Mouse (Mus musculus): ENCODE results near the gene Fcgr1. TPM values are rescaled to one million over a fixed set of nuclear protein-coding genes. Genes with fewer than 3 reads are reported as not detected.

Gene Fcgr1
- total RNA-seq, 2 experiments from 2014 or later = 0.20 TPM; not detected in 1

- intact Hi-C loops (cut with DNase I) = loop anchor here (2.0 to 10.0 kb wide), 2 partner anchors 43 to 241 kb away; partner anchors contain the start of genes Hist2h2ac and Hist2h2be
- Histone ChIP-seq H3K27ac (peak overlapping the region; percentile 97), H3K4me3 (peak overlapping the region; percentile 97)
- TF ChIP-seq CTCF (IDR thresholded peaks at IDR 0.05) = no peak
- DNase-seq = peak; percentile 52
These were observed 30.0 kb downstream of the Fcgr1 start for GRCm38 (mm10) chr3:96263558-96264403.

DNA sequence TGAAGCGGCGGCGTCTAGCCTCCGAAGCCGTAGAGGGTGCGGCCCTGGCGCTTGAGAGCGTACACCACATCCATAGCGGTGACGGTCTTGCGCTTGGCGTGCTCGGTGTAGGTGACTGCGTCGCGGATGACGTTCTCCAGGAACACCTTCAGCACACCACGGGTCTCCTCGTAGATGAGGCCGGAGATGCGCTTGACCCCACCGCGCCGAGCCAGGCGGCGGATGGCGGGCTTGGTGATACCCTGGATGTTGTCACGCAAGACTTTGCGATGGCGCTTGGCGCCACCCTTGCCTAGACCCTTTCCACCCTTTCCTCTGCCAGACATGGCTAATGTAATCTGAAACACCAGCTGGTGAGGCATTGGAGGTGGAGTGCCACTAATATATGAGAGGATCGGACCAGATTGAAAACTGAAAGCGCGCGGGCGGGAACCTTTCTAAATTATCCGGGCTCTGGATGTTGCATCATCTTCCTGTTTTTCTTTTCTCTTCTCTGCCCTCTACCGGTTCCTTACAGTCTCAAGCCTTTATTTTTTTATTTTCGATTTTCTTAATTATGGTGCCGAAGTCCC, 30.7 kb downstream of the Fcgr1 start, which contains the start of gene Hist2h4:
Gene Hist2h4 (minus strand): TSS at position 333 of the 572 bp plus-strand sequence.
- DNase-seq = peak; percentile 93
- peak within 1 kb of the TSS; percentile 97 for H3K4me3 ChIP-seq
- intact Hi-C loops (cut with DNase I) = loop anchor here (2.0 to 10.0 kb wide), 2 partner anchors 42 to 242 kb away; partner anchors contain the start of genes Hist2h2ac and Hist2h2be
- peak within 1 kb of the TSS; percentile 97 for H3K27ac ChIP-seq
- TF ChIP-seq CTCF (IDR thresholded peaks at IDR 0.05) = peak; percentile 76

DNA sequence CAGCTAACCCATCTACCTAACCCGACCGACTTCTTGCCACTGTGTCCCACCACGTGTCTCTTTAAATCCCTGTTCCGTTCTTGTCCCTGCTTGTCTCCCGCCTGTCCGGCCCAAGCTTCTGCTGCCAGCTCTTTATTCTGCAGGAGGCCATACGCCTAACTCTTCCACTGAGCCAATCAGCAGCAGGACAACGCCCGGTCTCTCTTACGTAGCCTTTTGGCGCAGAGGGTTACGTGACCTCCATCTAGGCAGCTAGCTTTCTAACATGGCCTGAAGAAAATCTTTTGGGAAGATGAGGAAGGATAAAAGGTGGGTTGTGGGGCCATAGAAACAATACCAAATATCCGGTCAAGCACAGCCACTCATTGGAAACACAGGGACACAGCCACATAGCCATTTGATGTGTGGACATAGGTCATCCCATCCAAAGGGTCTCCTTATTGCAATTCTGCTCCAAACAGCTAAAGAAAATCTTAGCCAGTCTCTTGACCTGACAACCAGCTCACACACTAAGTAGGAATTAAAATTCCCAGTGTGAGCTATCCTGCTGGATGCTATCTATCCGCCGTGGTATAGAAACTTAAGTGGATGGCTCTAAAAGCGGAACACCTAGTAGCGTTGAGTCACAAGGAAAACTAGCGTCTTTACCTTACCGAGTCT, 31.4 kb downstream of the Fcgr1 start:
- H3K4me3 ChIP-seq = peak overlapping the region; percentile 97
- no peak for TF ChIP-seq CTCF (IDR thresholded peaks at IDR 0.05)
- intact Hi-C loops (cut with DNase I) = loop anchor here (2.0 to 10.0 kb wide), 2 partner anchors 42 to 242 kb away; partner anchors contain the start of genes Hist2h2ac and Hist2h2be

GRCm38 (mm10) chr3:96261623-96262022, 32.1 kb downstream of the Fcgr1 start:
- intact Hi-C loops (cut with DNase I) = loop anchor here (2.0 to 10.0 kb wide), 2 partner anchors 41 to 243 kb away; partner anchors contain the start of genes Hist2h2ac and Hist2h2be
- H3K4me3 ChIP-seq = peak overlapping the region; percentile 97

More for the DNA sequence above, 31.4 kb downstream of the Fcgr1 start:
- H3K27ac ChIP-seq = peak overlapping the region; percentile 97
- DNase-seq = peak; percentile 90

DNA sequence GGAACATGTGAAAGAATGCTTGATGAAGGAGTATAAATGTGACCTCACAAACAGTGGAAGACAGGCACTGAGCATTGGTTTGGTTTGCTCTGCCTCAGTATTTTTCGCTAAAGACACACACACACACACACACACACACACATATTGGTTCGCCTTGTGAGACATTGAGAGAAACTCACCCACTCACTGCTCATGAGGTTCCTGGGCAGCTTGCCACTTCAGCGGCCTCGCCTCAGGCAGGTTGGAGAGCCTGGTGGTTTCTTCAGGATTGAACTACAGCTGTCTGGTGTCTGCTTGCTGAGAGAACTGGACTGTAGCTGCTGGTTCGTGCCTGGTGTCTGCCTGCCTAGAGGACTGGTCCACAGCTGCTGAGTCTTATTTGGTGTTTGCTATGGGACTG, 33.5 kb downstream of the Fcgr1 start:
- Histone ChIP-seq H3K27ac (no peak overlapping the region), H3K4me3 (no peak overlapping the region)
- intact Hi-C loops (cut with DNase I) = loop anchor here (10.0 kb wide), 1 partner anchor 245 kb away; no protein-coding TSS in a partner anchor
- no peak for DNase-seq
- TF ChIP-seq CTCF (IDR thresholded peaks at IDR 0.05) = no peak

More at GRCm38 (mm10) chr3:96261623-96262022, 32.1 kb downstream of the Fcgr1 start:
- H3K27ac ChIP-seq = peak overlapping the region; percentile 97
- no peak for TF ChIP-seq CTCF (IDR thresholded peaks at IDR 0.05)
- no peak for DNase-seq

- intact Hi-C loops (cut with DNase I) = no loop called here
- Histone ChIP-seq H3K27ac (no peak overlapping the region), H3K4me3 (no peak overlapping the region)
- no peak for TF ChIP-seq CTCF (IDR thresholded peaks at IDR 0.05)
- DNase-seq = no peak
These were observed 36.6 kb downstream of the Fcgr1 start for GRCm38 (mm10) chr3:96257190-96257589.

DNA sequence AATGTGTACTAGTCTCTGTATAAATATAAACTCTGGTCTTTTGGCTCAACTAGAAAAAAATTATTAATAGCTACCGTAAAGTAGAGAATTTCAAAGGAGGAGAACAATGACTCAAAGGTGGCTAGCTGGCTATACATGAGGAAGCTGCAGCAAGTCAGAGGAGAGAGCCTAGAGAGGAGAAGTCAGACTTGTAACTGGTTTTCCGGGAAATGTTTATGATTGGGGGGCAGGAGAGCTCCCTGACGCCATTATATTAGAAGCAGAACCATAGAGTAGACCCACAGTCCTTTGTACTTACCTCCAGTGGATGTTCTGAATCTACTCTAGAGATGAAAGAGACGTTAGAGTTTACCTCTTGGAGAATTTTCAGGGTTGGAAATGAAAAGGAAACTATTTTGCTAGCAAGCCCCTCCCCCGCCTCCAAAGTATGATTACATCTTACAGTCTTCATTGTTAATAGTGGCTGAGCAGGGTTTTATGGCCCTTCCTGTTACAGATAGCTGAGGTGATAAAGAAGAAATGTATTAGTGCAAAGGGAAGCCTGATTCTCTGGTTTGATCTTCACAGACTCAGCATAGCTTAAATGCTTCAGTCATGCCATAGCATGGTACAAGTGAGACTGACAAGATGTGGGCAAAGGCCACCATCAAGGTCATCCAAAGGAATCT, 37.7 kb downstream of the Fcgr1 start:
- Histone ChIP-seq H3K4me3 (no peak overlapping the region), H3K27ac (no peak overlapping the region)
- intact Hi-C loops (cut with DNase I) = no loop called here
- no peak for DNase-seq
- no peak for TF ChIP-seq CTCF (IDR thresholded peaks at IDR 0.05)

DNA sequence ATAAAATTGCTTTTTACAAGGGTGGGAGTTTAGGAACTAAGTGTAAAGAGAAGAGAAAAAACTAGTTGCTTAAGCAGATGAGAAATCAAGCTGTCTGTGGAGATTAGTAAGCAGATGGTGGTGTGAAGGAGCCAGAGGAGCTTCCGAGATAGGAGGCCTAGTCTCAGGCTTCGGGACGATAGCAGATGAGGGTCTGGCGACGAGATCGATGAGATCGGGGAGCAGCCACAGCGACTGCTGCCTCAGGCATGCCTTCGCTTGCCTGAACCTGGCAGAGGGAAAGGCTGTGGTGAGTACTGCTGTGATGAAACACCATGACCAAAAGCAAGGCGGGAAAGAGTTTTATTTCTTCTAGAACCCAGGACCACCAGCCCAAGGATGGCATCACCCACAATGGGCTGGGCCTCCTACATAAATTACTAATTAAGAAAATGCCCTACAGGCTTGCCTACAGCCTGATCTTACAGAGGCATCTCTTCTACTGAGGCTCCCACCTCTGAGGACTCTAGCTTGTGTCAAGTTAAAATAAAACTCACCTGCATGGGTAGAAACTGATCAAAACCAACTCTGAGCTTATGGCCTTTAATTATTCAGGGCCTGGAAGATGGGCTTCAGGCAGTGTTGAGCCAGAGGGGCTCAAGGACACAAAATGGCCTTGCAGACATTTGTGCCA, 39.0 kb downstream of the Fcgr1 start:
- H3K4me3 ChIP-seq = no peak overlapping the region
- no peak for TF ChIP-seq CTCF (IDR thresholded peaks at IDR 0.05)
- no peak overlapping the region for H3K27ac ChIP-seq
- intact Hi-C loops (cut with DNase I) = no loop called here
- no peak for DNase-seq

DNA sequence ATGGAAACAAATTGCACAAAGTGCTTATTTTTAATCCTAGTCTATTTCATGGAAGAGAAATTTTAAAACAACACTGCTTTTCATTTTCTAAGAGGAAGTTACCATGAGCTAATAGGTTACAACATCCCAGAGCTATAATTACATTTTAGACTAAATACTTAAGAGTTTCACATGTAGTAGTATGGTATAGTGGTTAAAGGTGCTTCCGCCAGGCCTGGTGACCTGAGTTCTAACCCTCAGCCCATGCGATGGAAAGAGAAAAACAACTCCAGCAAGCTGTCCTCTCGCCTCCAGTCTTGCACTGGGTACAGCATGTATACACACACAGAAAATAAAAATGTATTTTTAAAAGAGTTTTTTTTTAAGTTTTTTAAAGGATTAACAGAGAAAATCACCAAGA, 42.0 kb downstream of the Fcgr1 start:
- H3K27ac ChIP-seq = no peak overlapping the region
- no peak for TF ChIP-seq CTCF (IDR thresholded peaks at IDR 0.05)
- intact Hi-C loops (cut with DNase I) = no loop called here
- no peak overlapping the region for H3K4me3 ChIP-seq
- DNase-seq = no peak

DNA sequence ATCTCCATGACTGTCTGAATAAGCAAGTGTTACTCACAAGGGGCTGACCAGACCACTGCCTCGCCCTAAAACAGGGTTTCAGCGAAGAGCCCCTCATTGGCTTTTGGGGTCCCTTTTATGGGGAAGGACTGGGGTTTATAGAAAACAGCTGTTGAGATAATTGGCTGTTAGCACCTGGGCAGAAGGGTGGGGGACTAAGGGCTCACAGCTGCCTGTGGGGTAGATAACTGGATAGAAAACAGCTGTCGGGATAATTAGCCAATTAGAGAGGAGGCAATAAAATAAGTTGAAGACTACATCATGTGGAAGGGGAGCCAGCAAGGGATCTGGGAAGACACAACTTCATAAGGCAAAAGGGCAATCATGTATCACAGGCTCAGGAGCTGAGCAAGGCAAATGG, 42.9 kb downstream of the Fcgr1 start:
- Histone ChIP-seq H3K4me3 (no peak overlapping the region), H3K27ac (no peak overlapping the region)
- no peak for DNase-seq
- intact Hi-C loops (cut with DNase I) = no loop called here
- TF ChIP-seq CTCF (IDR thresholded peaks at IDR 0.05) = no peak

DNA sequence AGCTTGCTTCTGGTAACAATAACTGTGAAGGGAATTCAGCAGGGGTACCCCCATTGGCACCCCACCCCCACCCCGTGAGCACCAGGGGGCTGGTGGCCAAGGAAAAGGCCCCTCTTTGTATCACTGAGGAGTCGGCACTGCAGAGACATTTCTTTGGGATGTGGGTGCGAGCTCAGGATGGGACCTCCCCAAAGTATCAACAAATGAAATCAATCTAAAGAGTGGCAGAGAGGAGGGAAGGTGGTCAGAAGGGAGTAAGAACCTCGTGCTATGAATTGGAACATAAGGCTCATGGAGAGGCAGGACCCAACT, 44.8 kb downstream of the Fcgr1 start:
- H3K4me3 ChIP-seq = no peak overlapping the region
- H3K27ac ChIP-seq = no peak overlapping the region

More for the DNA sequence above, 44.8 kb downstream of the Fcgr1 start:
- no peak for TF ChIP-seq CTCF (IDR thresholded peaks at IDR 0.05)
- intact Hi-C loops (cut with DNase I) = no loop called here
- no peak for DNase-seq

All from gastrocnemius, adult 2 months (tissue).